Mouse (Mus musculus): ENCODE data around the gene Pigh. TPM values are rescaled to one million over a fixed set of nuclear protein-coding genes. Genes with fewer than 3 reads are reported as not detected.

The Pigh gene
- 16.5 and 16.9 TPM in 2 replicates for polyA plus RNA-seq (2012; rRNA removed)

GRCm38 (mm10) chr12:79089182-79089812 is at the start of gene Pigh:
Gene Pigh (minus strand): TSS chr12:79089651.

DNA sequence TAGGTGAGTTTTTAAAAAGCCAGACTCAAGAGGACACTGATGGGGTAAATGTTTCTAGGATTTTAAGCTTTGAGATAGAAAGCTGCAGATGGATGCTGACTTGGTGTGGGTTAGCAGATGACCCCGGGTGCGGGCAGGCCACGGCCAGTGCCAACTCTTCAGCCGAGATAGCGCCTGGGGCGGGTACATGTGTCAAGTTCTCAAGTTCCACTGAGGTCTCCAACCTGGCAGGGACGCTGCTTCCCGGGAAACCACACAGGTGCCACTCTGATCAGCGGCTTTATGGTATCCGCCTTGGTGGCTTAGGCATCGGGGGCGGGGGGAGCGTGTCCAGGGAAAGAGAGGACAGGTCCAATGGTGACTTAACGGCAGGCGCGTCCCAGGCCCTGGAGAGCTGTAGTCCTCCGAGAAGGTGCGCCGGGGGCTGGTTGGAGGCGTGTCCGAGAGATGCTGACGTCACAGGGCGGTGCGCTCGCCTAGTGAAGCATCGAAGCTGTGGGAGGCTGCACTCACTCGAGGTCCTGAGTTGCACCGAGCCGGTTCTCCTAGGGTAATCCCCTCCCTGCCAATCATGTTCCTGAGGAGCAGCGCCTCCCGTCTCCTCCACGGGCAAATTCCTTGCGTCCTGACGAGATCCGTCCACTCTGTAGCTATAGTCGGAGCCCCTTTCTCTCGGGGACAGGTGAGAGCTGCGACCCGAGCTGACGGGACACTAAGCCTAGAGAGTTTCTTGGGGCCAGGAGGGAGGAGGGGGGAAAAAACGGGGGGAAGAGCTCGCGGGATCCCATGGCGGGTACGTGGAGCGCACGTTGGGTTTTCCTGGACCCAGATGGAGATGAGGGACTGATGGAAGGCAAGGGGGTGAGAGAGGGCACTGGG is 41.1 kb upstream of the Pigh start, which contains the start of gene Arg2:
Gene Arg2 (plus strand): TSS at position 479 of the 879 bp plus-strand sequence.

Other genes with a start within 250 kb of the Pigh start
- 68.9 and 75.9 TPM in 2 replicates for gene Atp6v1d, start 228.0 kb downstream of the Pigh start, polyA plus RNA-seq (2012; rRNA removed)
- 50.4 and 57.5 TPM in 2 replicates for gene Eif2s1, start 227.8 kb downstream of the Pigh start, polyA plus RNA-seq (2012; rRNA removed)
- 0.41 and 0.85 TPM in 2 replicates for gene Plek2, start 182.7 kb downstream of the Pigh start, polyA plus RNA-seq (2012; rRNA removed)
- 52.8 and 55.1 TPM in 2 replicates for gene Tmem229b, start 82.0 kb downstream of the Pigh start, polyA plus RNA-seq (2012; rRNA removed)
- 6.0 and 6.2 TPM in 2 replicates for gene Plekhh1, start 60.5 kb downstream of the Pigh start, polyA plus RNA-seq (2012; rRNA removed)
- 13.0 and 13.8 TPM in 2 replicates for gene Arg2, start 41.1 kb upstream of the Pigh start, polyA plus RNA-seq (2012; rRNA removed)
- gene Vti1b, start 83.0 kb upstream of the Pigh start, polyA plus RNA-seq (2012; rRNA removed): 83.1 and 85.6 TPM in 2 replicates
- 20.9 and 23.1 TPM in 2 replicates for gene Rdh11, start 102.6 kb upstream of the Pigh start, polyA plus RNA-seq (2012; rRNA removed)
- gene Rdh12, start 119.3 kb upstream of the Pigh start, polyA plus RNA-seq (2012; rRNA removed): 0.95 and 1.6 TPM in 2 replicates
- 23.6 and 25.2 TPM in 2 replicates for gene Zfyve26, start 206.7 kb upstream of the Pigh start, polyA plus RNA-seq (2012; rRNA removed)
- 1.8 and 1.9 TPM in 2 replicates for gene Rad51b, start 207.6 kb upstream of the Pigh start, polyA plus RNA-seq (2012; rRNA removed)

Data from central nervous system, embryonic 14 days (tissue).